Comparison of ENCODE assay signal across 26 mouse cellular contexts in the genomic region with DNA sequence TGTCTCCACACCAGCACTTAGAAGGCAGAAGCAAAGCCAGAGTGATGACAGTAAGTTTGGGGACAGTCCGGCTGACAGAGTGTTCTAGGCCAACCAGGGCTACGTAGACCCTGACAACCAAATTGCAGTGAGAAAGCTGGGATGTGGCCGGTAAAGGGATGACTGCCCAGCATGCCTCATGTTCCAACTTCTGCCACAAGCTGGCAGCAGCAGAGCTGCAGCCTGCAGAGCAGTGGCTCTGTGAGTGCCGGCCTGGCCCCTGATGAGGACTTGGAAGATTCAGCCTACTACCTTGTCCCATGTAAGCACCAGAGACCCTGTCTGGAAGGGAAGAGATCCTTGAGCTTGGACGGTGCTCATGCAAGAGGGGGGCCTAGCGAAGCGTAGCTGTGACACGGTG. TPM values are rescaled to one million over a fixed set of nuclear protein-coding genes. Genes with fewer than 3 reads are reported as not detected.
DNase-seq lines count a peak whose midpoint lies in the region; ATAC-seq and TF ChIP-seq lines count a peak whose summit lies in the region.
"Had no signal": no experiment of that assay in that cellular context is flagged by ENCODE, and none has a peak within 500 bp of the region (broad histone marks: within the 10 kb centered on the region; RNA-seq: fewer than 3 reads in every experiment).

No protein-coding gene starts in this region.

- no peak overlapping the region for H3K27ac ChIP-seq in cerebellum, adult 2 months (ENCODE audit: insufficient read depth, low read length)
- H3K27ac ChIP-seq in intestine, postnatal 0 days (ENCODE audit: low read depth, low read length) = no peak overlapping the region
- H3K27ac ChIP-seq in intestine, embryonic 15.5 days = no peak overlapping the region
- H3K27ac ChIP-seq in lung, postnatal 0 days (ENCODE audit: low read length) = no peak overlapping the region
- H3K27ac ChIP-seq in stomach, postnatal 0 days (replicated peaks) = no peak overlapping the region
- H3K27ac ChIP-seq: gastrocnemius, adult 2 months; heart, embryonic 10.5 days; midbrain, embryonic 15.5 days; neural tube, embryonic 13.5 days had no signal

- H3K4me2 ChIP-seq in intestine, postnatal 0 days (replicated peaks; ENCODE audit: low read depth) = no peak overlapping the region
- no peak overlapping the region for H3K4me2 ChIP-seq in intestine, embryonic 15.5 days (replicated peaks)
- no peak overlapping the region for H3K4me2 ChIP-seq in lung, postnatal 0 days (replicated peaks; ENCODE audit: low read depth, low read length)
- no peak overlapping the region for H3K4me2 ChIP-seq in stomach, postnatal 0 days (replicated peaks; ENCODE audit: low read depth)
- H3K4me2 ChIP-seq: liver, embryonic 11.5 days; midbrain, embryonic 15.5 days; neural tube, embryonic 13.5 days had no signal

- H3K27me3 ChIP-seq in cerebellum, adult 2 months (ENCODE audit: control insufficient read depth, insufficient read depth, low read length) = no peaks in the 10 kb centered on the region
- no peaks in the 10 kb centered on the region for H3K27me3 ChIP-seq in intestine, postnatal 0 days (replicated peaks; ENCODE audit: control insufficient read depth, insufficient read depth, low read length)
- no peaks in the 10 kb centered on the region for H3K27me3 ChIP-seq in intestine, embryonic 15.5 days (replicated peaks)
- H3K27me3 ChIP-seq in lung, postnatal 0 days (replicated peaks; ENCODE audit: insufficient read depth, low read length) = no peaks in the 10 kb centered on the region
- H3K27me3 ChIP-seq in stomach, postnatal 0 days (ENCODE audit: control insufficient read depth, insufficient read depth, low read length) = no peaks in the 10 kb centered on the region
- H3K27me3 ChIP-seq: midbrain, embryonic 15.5 days; neural tube, embryonic 13.5 days had no signal

- TF ChIP-seq CTCF in cerebellum, adult 2 months (IDR thresholded peaks at IDR 0.05; ENCODE audit: borderline replicate concordance, insufficient read depth, low read depth, low read length) = no peak
- peak; percentile 56 for TF ChIP-seq CTCF in intestine, postnatal 0 days (IDR thresholded peaks at IDR 0.05; ENCODE audit: low read depth)
- TF ChIP-seq CTCF in lung, postnatal 0 days (IDR thresholded peaks at IDR 0.05) = peak; percentile 20
- TF ChIP-seq CTCF in stomach, postnatal 0 days (IDR thresholded peaks at IDR 0.05; ENCODE audit: low read depth) = peak; percentile 45

- no peak overlapping the region for H3K4me3 ChIP-seq in cerebellum, adult 2 months (replicated peaks; ENCODE audit: insufficient read depth, low read depth, low read length)
- H3K4me3 ChIP-seq in intestine, postnatal 0 days (ENCODE audit: low read depth, low read length) = no peak overlapping the region
- H3K4me3 ChIP-seq in intestine, embryonic 15.5 days (replicated peaks) = no peak overlapping the region
- H3K4me3 ChIP-seq in lung, postnatal 0 days (ENCODE audit: low read depth, low read length) = no peak overlapping the region
- no peak overlapping the region for H3K4me3 ChIP-seq in stomach, postnatal 0 days (ENCODE audit: low read depth, low read length)
- H3K4me3 ChIP-seq: gastrocnemius, adult 2 months; heart, embryonic 10.5 days; midbrain, embryonic 15.5 days; myocyte; neural tube, embryonic 13.5 days had no signal

- TF ChIP-seq POLR2A in cerebellum, adult 2 months (IDR thresholded peaks at IDR 0.05; ENCODE audit: borderline replicate concordance, insufficient read depth, low read length) = no peak

- no peak overlapping the region for H3K9ac ChIP-seq in intestine, postnatal 0 days (ENCODE audit: low read depth, low read length)
- no peak overlapping the region for H3K9ac ChIP-seq in intestine, embryonic 15.5 days
- no peak overlapping the region for H3K9ac ChIP-seq in lung, postnatal 0 days (replicated peaks; ENCODE audit: low read depth)
- H3K9ac ChIP-seq in stomach, postnatal 0 days (ENCODE audit: low read length) = no peak overlapping the region
- H3K9ac ChIP-seq: midbrain, embryonic 15.5 days; neural tube, embryonic 13.5 days had no signal

- DNase-seq in cerebellum, adult 2 months = no peak
- DNase-seq in lung, postnatal 0 days (ENCODE audit: low spot score) = no peak
- DNase-seq in lung, adult 18-20 months = no peak
- DNase-seq in stomach, postnatal 0 days (ENCODE audit: low spot score) = no peak
- no peak for DNase-seq in right cerebral cortex, postnatal 10 days (ENCODE audit: low spot score in 2 of 2)
- DNase-seq: adrenal gland, adult 2 months; cerebellum, adult 9-10 months; gastrocnemius, adult 2 months; kidney, adult 11 months; lung, adult 2 months; lung, postnatal 4 days; retina, postnatal 1 day; thymus, adult 18-20 months; thymus, postnatal 4 days had no signal

- 0 out of 2 replicates have a peak, but pooled peaks have one; percentile 24 for ATAC-seq in cerebellum, adult (ENCODE audit: insufficient number of reproducible peaks, low FRiP score, low TSS enrichment)
- ATAC-seq in intestine, postnatal 0 days = no peak
- no peak for ATAC-seq in intestine, embryonic 15.5 days
- no peak for ATAC-seq in lung, postnatal 0 days
- ATAC-seq in stomach, postnatal 0 days (ENCODE audit: low FRiP score, low TSS enrichment) = no peak
- ATAC-seq: CD4-positive, CD25-positive, alpha-beta regulatory T cell, adult 4 months; hindbrain, embryonic 16.5 days; midbrain, embryonic 15.5 days had no signal

- peaks cover 45% of the 10 kb centered on the region for H3K36me3 ChIP-seq in intestine, postnatal 0 days (ENCODE audit: control insufficient read depth, insufficient read depth)
- peaks cover 29% of the 10 kb centered on the region for H3K36me3 ChIP-seq in intestine, embryonic 15.5 days
- peaks cover 9% of the 10 kb centered on the region; the same call in 1 of the 2 replicates for H3K36me3 ChIP-seq in lung, postnatal 0 days (ENCODE audit: insufficient read depth, low read length)
- peaks cover 8% of the 10 kb centered on the region for H3K36me3 ChIP-seq in stomach, postnatal 0 days (ENCODE audit: control insufficient read depth, insufficient read depth, low read length)

- WGBS in cerebellum, adult 2 months = 52% methylated on average over 8 of the region's 8 CpGs
- 70% methylated on average over 8 of the region's 8 CpGs for WGBS in intestine, postnatal 0 days
- WGBS in intestine, embryonic 15.5 days = 76% methylated on average over 8 of the region's 8 CpGs
- WGBS in lung, postnatal 0 days = 71% methylated on average over 8 of the region's 8 CpGs
- 74% methylated on average over 8 of the region's 8 CpGs for WGBS in stomach, postnatal 0 days

- H3K9me3 ChIP-seq in intestine, postnatal 0 days (ENCODE audit: control insufficient read depth) = no peaks in the 10 kb centered on the region
- H3K9me3 ChIP-seq in intestine, embryonic 15.5 days = no peaks in the 10 kb centered on the region
- no peaks in the 10 kb centered on the region for H3K9me3 ChIP-seq in lung, postnatal 0 days (ENCODE audit: low read length)
- no peaks in the 10 kb centered on the region for H3K9me3 ChIP-seq in stomach, postnatal 0 days (ENCODE audit: control insufficient read depth, low read length)
- H3K9me3 ChIP-seq: G1E; heart, embryonic 10.5 days; midbrain, embryonic 15.5 days; neural tube, embryonic 13.5 days had no signal

- no peak for TF ChIP-seq EP300 in lung, postnatal 0 days (IDR thresholded peaks at IDR 0.05)
- no peak for TF ChIP-seq EP300 in stomach, postnatal 0 days (optimal IDR thresholded peaks at IDR 0.05)

- H3K4me1 ChIP-seq in cerebellum, adult 2 months (ENCODE audit: control insufficient read depth, insufficient read depth, low read length) = peaks cover 21% of the 10 kb centered on the region
- no peaks in the 10 kb centered on the region; the same call in 1 of the 2 replicates for H3K4me1 ChIP-seq in intestine, postnatal 0 days (replicated peaks; ENCODE audit: control insufficient read depth, insufficient read depth, low read length)
- H3K4me1 ChIP-seq in intestine, embryonic 15.5 days (replicated peaks) = peaks cover 9% of the 10 kb centered on the region; the same call in 1 of the 2 replicates
- H3K4me1 ChIP-seq in lung, postnatal 0 days (ENCODE audit: insufficient read depth, low read depth, low read length) = no peaks in the 10 kb centered on the region
- H3K4me1 ChIP-seq in stomach, postnatal 0 days (replicated peaks; ENCODE audit: control insufficient read depth, insufficient read depth) = no peaks in the 10 kb centered on the region; the same call in 1 of the 2 replicates

RNA-seq across cellular contexts. Expression of a gene that starts 7.3 kb away (rescaled TPM):
- 65.3 and 67.5 TPM in 2 replicates for polyA plus RNA-seq in cerebellum, adult 2 months (2012; rRNA removed)
- 127 and 135 TPM in 2 replicates for polyA plus RNA-seq in intestine, postnatal 0 days (2015; fragmentation: Nextera tagmentation; extraction: Ambion mirVana)
- 235 and 246 TPM in 2 replicates for polyA plus RNA-seq in intestine, embryonic 15.5 days (2015; fragmentation: Nextera tagmentation; extraction: Ambion mirVana)
- 131 and 137 TPM in 2 replicates for polyA plus RNA-seq in lung, postnatal 0 days (2015; fragmentation: Nextera tagmentation; extraction: Ambion mirVana)
- 149 and 162 TPM in 2 replicates for polyA plus RNA-seq in stomach, postnatal 0 days (2015; fragmentation: Nextera tagmentation; extraction: Ambion mirVana)

RNA-seq across cellular contexts. Expression of a gene that starts 7.7 kb away (rescaled TPM):
- polyA plus RNA-seq in cerebellum, adult 2 months (2012; rRNA removed) = 2,746 and 2,917 TPM in 2 replicates
- polyA plus RNA-seq in intestine, postnatal 0 days (2015; fragmentation: Nextera tagmentation; extraction: Ambion mirVana) = 2,406 and 2,420 TPM in 2 replicates
- polyA plus RNA-seq in intestine, embryonic 15.5 days (2015; fragmentation: Nextera tagmentation; extraction: Ambion mirVana) = 1,472 and 1,529 TPM in 2 replicates
- 1,092 and 1,166 TPM in 2 replicates for polyA plus RNA-seq in lung, postnatal 0 days (2015; fragmentation: Nextera tagmentation; extraction: Ambion mirVana)
- 1,419 and 1,437 TPM in 2 replicates for polyA plus RNA-seq in stomach, postnatal 0 days (2015; fragmentation: Nextera tagmentation; extraction: Ambion mirVana)

RNA-seq across cellular contexts. Expression of a gene that starts 7.8 kb away (rescaled TPM):
- 1.1 and 1.9 TPM in 2 replicates for polyA plus RNA-seq in cerebellum, adult 2 months (2012; rRNA removed)
- 1.0 and 1.9 TPM in 2 replicates for polyA plus RNA-seq in intestine, postnatal 0 days (2015; fragmentation: Nextera tagmentation; extraction: Ambion mirVana)
- 2.0 and 2.2 TPM in 2 replicates for polyA plus RNA-seq in intestine, embryonic 15.5 days (2015; fragmentation: Nextera tagmentation; extraction: Ambion mirVana)
- polyA plus RNA-seq in lung, postnatal 0 days (2015; fragmentation: Nextera tagmentation; extraction: Ambion mirVana) = 1.00 and 1.3 TPM in 2 replicates
- 2.1 and 4.7 TPM in 2 replicates for polyA plus RNA-seq in stomach, postnatal 0 days (2015; fragmentation: Nextera tagmentation; extraction: Ambion mirVana)
- polyA plus RNA-seq: CD4-positive, CD25-positive, alpha-beta regulatory T cell, adult 4 months; heart, embryonic 16.5 days had no signal

RNA-seq across cellular contexts. Expression of a gene that starts 28.3 kb away (rescaled TPM):
- polyA plus RNA-seq in cerebellum, adult 2 months (2012; rRNA removed) = 8.1 and 8.2 TPM in 2 replicates
- 3.9 and 4.0 TPM in 2 replicates for polyA plus RNA-seq in intestine, postnatal 0 days (2015; fragmentation: Nextera tagmentation; extraction: Ambion mirVana)
- 1.3 and 2.5 TPM in 2 replicates for polyA plus RNA-seq in intestine, embryonic 15.5 days (2015; fragmentation: Nextera tagmentation; extraction: Ambion mirVana)
- 2.0 and 2.1 TPM in 2 replicates for polyA plus RNA-seq in lung, postnatal 0 days (2015; fragmentation: Nextera tagmentation; extraction: Ambion mirVana)
- polyA plus RNA-seq in stomach, postnatal 0 days (2015; fragmentation: Nextera tagmentation; extraction: Ambion mirVana) = 12.2 and 14.0 TPM in 2 replicates
